Mouse (Mus musculus) intestine, embryonic 16.5 days (tissue): ENCODE data around the gene Itpr2. TPM values are rescaled to one million over a fixed set of nuclear protein-coding genes. Genes with fewer than 3 reads are reported as not detected.

ENCODE experiments used
- ATAC-seq: fragments of 200-750 bp; cut with Nextera tagmentation; 2 replicates; pipeline ENCODE4 v1.8.0; 2017; ENCODE audit warnings: moderate TSS enrichment, moderate library complexity
- H3K27ac ChIP-seq: fragments of 300-500 bp; sonication (generic); 2 replicates; pipeline ENCODE4 v1.5.1; 2014; ENCODE audit warnings: mild to moderate bottlenecking, low read length
- H3K27me3 ChIP-seq: fragments of 300-500 bp; sonication (generic); replicated peaks from 2 replicates; pipeline ENCODE4 v1.6.1; 2014; ENCODE audit warnings: low read length, control low read depth, mixed read lengths; ENCODE audit not compliant: control insufficient read depth, insufficient read depth
- H3K36me3 ChIP-seq: fragments of 300-500 bp; sonication (generic); 2 replicates; pipeline ENCODE4 v1.6.1; 2014; ENCODE audit warnings: low read length, control low read depth; ENCODE audit not compliant: control insufficient read depth, insufficient read depth
- H3K4me1 ChIP-seq: fragments of 300-500 bp; sonication (generic); 2 replicates; pipeline ENCODE4 v1.6.1; 2014; ENCODE audit warnings: low read length, control low read depth, mixed read lengths; ENCODE audit not compliant: control insufficient read depth, insufficient read depth
- H3K4me2 ChIP-seq: fragments of 300-500 bp; sonication (generic); 2 replicates; pipeline ENCODE4 v1.6.1; 2014; ENCODE audit warnings: low read depth, low read length, control low read depth
- H3K4me3 ChIP-seq: fragments of 300-500 bp; sonication (generic); 2 replicates; pipeline ENCODE4 v1.5.1; 2014; ENCODE audit warnings: mild to moderate bottlenecking, low read length
- H3K9ac ChIP-seq: fragments of 300-500 bp; sonication (generic); 2 replicates; pipeline ENCODE4 v1.6.1; 2014; ENCODE audit warnings: low read depth, low read length
- H3K9me3 ChIP-seq: fragments of 300-500 bp; sonication (generic); 2 replicates; pipeline ENCODE4 v1.6.1; 2016; ENCODE audit warnings: low read length, control low read depth; ENCODE audit not compliant: control insufficient read depth
- WGBS: fragments of 180-500 bp; shearing (Covaris S2); extraction: QIAGEN DNeasy Blood & Tissue Kit; methylation state at CpG from one replicate; pipeline ENCODE4 v1.1.7; 2014; 5-methylcytosine and 5-hydroxymethylcytosine counted together
- polyA plus RNA-seq: library from polyadenylated mRNA; unstranded; fragments of >200 nt; fragmentation: Nextera tagmentation; extraction: Ambion mirVana; gene quantifications from 2 replicates; pipeline ENCODE4 v1.2.1, GENCODE M21; 2015

The Itpr2 gene
- polyA plus RNA-seq, 1 experiment from 2014 or later: 7.5 TPM

DNA sequence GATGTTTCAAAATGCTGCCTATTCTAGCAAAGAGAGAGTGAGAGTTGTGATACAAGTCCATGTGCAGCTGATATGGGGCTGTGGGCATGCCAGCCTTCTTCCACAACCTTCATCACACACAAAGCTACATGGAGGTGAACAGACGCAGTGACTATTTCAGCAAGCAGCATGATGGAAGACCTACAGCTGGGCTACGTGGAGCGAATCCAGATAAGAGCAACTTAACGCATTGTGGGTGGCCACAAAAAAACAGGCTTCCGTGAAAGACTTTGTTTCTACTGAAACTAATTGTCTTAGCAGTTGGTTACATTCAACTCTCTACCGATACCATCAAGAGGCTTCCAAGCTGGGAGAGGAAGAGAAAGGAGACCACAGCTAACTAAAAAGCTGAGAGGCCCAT lies 81.3 kb downstream of the Itpr2 start:
- Histone ChIP-seq H3K27me3 (no peaks in the 10 kb centered on the region), H3K4me1 (no peaks in the 10 kb centered on the region), H3K36me3 (no peaks in the 10 kb centered on the region), H3K9ac (no peak overlapping the region), H3K27ac (no peak overlapping the region), H3K4me2 (no peak overlapping the region), H3K4me3 (no peak overlapping the region), H3K9me3 (no peaks in the 10 kb centered on the region)
- WGBS: 51% methylated on average over 6 of the region's 6 CpGs
- ATAC-seq: no peak

DNA sequence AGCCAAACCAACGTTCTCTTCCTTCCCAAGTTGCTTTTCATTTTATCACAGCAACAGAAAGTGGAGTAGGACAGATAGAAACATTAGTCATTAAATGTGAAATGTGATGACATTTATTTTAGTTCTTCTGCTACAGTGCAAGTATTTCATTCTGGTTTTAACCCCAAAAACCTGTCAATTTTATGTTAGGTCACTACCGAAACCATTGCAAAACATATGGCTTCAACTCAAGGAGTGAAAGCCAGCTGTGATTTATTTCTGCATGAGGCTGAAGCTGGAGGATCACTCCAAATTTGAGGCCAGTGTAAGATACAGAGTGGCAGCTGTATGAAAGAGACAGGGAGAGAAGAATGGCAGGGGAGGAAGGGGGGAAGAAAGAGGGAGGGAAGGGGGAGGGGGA lies 85.6 kb downstream of the Itpr2 start:
- no peak overlapping the region for H3K4me3 ChIP-seq
- no peak overlapping the region for H3K4me2 ChIP-seq
- no peak overlapping the region for H3K9ac ChIP-seq
- H3K27ac ChIP-seq: no peak overlapping the region
- H3K36me3 ChIP-seq: no peaks in the 10 kb centered on the region
- H3K9me3 ChIP-seq: no peaks in the 10 kb centered on the region
- 78% methylated on average over 2 of the region's 2 CpGs for WGBS
- H3K27me3 ChIP-seq: no peaks in the 10 kb centered on the region
- H3K4me1 ChIP-seq: no peaks in the 10 kb centered on the region
- ATAC-seq: no peak

- no peak for ATAC-seq
- Histone ChIP-seq H3K27ac (no peak overlapping the region), H3K9ac (no peak overlapping the region), H3K4me3 (no peak overlapping the region), H3K9me3 (no peaks in the 10 kb centered on the region), H3K27me3 (no peaks in the 10 kb centered on the region), H3K36me3 (no peaks in the 10 kb centered on the region), H3K4me1 (peaks cover 4% of the 10 kb centered on the region; the same call in 1 of the 2 replicates), H3K4me2 (no peak overlapping the region)
- WGBS: 74% methylated on average over 7 of the region's 7 CpGs
Observed at GRCm38 (mm10) chr6:146414094-146414493, 87.9 kb downstream of the Itpr2 start.

- Histone ChIP-seq H3K9ac (no peak overlapping the region), H3K4me1 (peaks cover 4% of the 10 kb centered on the region; the same call in 1 of the 2 replicates), H3K36me3 (no peaks in the 10 kb centered on the region), H3K4me3 (no peak overlapping the region), H3K27me3 (no peaks in the 10 kb centered on the region), H3K4me2 (no peak overlapping the region), H3K9me3 (no peaks in the 10 kb centered on the region), H3K27ac (no peak overlapping the region)
- 86% methylated on average over 16 of the region's 16 CpGs for WGBS
- no peak for ATAC-seq
Observed at GRCm38 (mm10) chr6:146411446-146412070, 90.5 kb downstream of the Itpr2 start.

DNA sequence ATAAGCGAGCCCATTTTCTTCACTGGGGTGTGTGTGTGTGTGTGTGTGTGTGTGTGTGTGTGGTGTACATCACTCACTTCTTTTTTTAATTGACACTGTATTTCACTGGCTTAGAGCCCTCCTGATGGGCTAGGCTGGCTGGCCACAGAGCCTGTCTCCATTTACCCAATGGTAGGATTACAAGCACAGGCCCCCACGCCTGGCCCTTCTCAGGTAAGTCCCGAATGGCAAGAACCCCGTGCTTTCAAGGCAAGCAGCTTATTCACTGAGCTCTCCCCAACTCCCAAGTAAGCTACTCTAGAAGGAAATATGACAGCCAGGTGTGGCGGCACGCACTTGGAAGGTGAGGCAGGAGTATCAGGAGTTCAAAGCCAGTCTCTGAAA lies 91.6 kb downstream of the Itpr2 start:
- WGBS: 76% methylated on average over 6 of the region's 6 CpGs
- no peak for ATAC-seq

DNA sequence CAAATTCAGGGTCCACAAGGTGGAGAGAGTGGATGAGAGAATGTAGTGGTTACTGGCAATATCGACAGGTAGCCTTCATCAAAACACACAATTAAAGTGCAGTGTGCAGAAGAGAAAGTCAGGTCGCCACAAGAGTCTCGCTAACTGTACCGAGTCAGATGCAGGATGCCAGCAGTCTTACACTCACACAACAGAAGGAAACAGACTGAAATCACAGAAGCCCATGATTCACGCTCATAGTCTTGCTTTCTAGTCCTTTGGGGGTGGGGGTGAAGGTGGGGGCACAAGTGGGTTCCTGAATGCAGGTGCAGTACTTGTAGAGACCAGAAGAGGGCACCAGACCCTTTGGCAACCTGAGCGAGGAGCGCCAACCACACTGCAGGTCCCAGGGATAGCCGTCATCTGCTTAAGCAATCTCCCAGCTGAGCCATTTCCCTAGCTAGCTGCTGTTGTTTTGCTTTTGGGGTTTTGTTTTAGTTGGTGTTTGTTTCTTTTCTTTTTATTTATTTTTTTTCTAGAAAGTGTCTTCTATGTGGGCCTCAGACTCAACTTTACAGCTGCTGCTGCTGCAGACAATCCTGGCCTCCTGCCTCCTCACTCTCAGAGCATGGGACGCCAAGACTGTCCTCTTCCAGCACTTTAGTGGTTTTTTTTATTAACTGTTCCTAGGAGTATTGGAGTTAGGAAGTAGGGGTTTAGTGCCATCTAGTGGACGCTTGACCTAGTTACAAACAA lies 92.2 kb downstream of the Itpr2 start:
- ATAC-seq: peak; percentile 90
- no peak overlapping the region for H3K4me3 ChIP-seq
- 23% methylated on average over 10 of the region's 10 CpGs for WGBS

More for the DNA sequence above, 91.6 kb downstream of the Itpr2 start:
- H3K4me1 ChIP-seq: peaks cover 4% of the 10 kb centered on the region; the same call in 1 of the 2 replicates
- no peak overlapping the region for H3K27ac ChIP-seq
- H3K27me3 ChIP-seq: no peaks in the 10 kb centered on the region
- H3K4me2 ChIP-seq: no peak overlapping the region
- no peak overlapping the region for H3K9ac ChIP-seq
- no peaks in the 10 kb centered on the region for H3K36me3 ChIP-seq
- H3K9me3 ChIP-seq: no peaks in the 10 kb centered on the region
- no peak overlapping the region for H3K4me3 ChIP-seq

GRCm38 (mm10) chr6:146405380-146405779 lies 96.6 kb downstream of the Itpr2 start:
- no peak for ATAC-seq
- H3K27ac ChIP-seq: no peak overlapping the region
- H3K4me1 ChIP-seq: peaks cover 10% of the 10 kb centered on the region; the same call in 1 of the 2 replicates
- H3K4me3 ChIP-seq: no peak overlapping the region
- H3K36me3 ChIP-seq: no peaks in the 10 kb centered on the region
- H3K9me3 ChIP-seq: no peaks in the 10 kb centered on the region
- H3K27me3 ChIP-seq: no peaks in the 10 kb centered on the region
- no peak overlapping the region for H3K4me2 ChIP-seq
- no peak overlapping the region for H3K9ac ChIP-seq
- WGBS: 48% methylated on average over 6 of the region's 6 CpGs

More for the DNA sequence above, 92.2 kb downstream of the Itpr2 start:
- no peak overlapping the region for H3K27ac ChIP-seq
- H3K36me3 ChIP-seq: no peaks in the 10 kb centered on the region
- H3K9me3 ChIP-seq: no peaks in the 10 kb centered on the region
- peak overlapping the region; percentile 48 for H3K4me2 ChIP-seq
- no peak overlapping the region for H3K9ac ChIP-seq
- H3K4me1 ChIP-seq: peaks cover 4% of the 10 kb centered on the region; the same call in 1 of the 2 replicates
- H3K27me3 ChIP-seq: no peaks in the 10 kb centered on the region

DNA sequence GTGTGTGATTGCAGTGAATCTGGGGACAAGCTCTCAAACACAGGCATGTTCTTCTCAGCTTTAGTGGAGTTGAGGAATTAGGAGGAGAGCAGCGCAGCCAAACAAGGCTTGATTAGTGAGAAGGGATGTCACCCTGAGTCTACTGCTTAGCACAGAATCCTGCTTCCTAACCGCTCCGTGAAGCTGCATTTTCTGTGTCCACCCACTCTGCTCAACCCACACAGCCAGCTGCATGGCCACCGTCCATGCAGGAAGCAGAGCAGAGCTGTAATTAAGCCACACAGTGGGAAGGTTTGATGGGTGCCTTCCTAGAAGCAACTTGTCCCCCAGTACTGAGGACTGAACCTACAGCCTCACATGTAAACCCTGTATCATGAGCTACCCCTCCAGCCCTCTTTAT lies 97.1 kb downstream of the Itpr2 start:
- H3K27me3 ChIP-seq: no peaks in the 10 kb centered on the region
- H3K9me3 ChIP-seq: no peaks in the 10 kb centered on the region
- WGBS: 83% methylated on average over 4 of the region's 4 CpGs
- peaks cover 12% of the 10 kb centered on the region; the same call in 1 of the 2 replicates for H3K4me1 ChIP-seq
- ATAC-seq: no peak
- H3K4me3 ChIP-seq: no peak overlapping the region
- H3K27ac ChIP-seq: no peak overlapping the region
- H3K9ac ChIP-seq: no peak overlapping the region
- no peaks in the 10 kb centered on the region for H3K36me3 ChIP-seq
- H3K4me2 ChIP-seq: no peak overlapping the region

DNA sequence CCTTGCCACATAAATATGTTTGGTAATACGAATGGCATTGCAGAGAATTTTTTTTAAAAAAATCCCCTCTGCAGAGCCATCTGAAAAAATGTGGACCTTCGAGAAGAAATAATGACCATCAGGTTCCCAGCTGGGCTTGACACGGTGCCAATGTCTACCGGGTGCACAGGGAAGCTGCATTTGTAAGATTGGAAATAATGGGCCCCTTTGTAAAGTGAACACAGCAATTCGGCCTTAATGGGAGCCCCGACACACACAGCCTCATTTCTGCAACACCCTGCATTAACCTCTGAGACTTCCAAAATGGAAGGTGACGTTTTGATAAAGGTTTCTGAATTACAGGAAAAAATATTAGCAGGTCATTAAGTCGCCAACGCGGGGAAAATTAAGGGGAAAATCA lies 97.9 kb downstream of the Itpr2 start:
- no peaks in the 10 kb centered on the region for H3K9me3 ChIP-seq
- ATAC-seq: no peak

More for the DNA sequence above, 97.9 kb downstream of the Itpr2 start:
- Histone ChIP-seq H3K27me3 (no peaks in the 10 kb centered on the region), H3K4me1 (peaks cover 10% of the 10 kb centered on the region; the same call in 1 of the 2 replicates), H3K4me3 (no peak overlapping the region), H3K36me3 (no peaks in the 10 kb centered on the region), H3K27ac (no peak overlapping the region), H3K4me2 (no peak overlapping the region), H3K9ac (no peak overlapping the region)
- WGBS: 70% methylated on average over 10 of the region's 10 CpGs
